Mouse (Mus musculus) ES-E14 (cell line): ENCODE data around the gene Mpdu1. TPM values are rescaled to one million over a fixed set of nuclear protein-coding genes. Genes with fewer than 3 reads are reported as not detected.
"Not testable (repeated sequence)": the region's sequence is repeated elsewhere in the genome, so short reads cannot be mapped to it uniquely, and the experiment has no call there.

Experiments used
- DNase-seq: peaks from one replicate; pipeline ENCODE4 v3.0.0-alpha.2; 2013; ENCODE audit warnings: low read depth, low spot score
- H3K27ac ChIP-seq: 2 replicates; pipeline ENCODE4 v1.5.1; 2012; ENCODE audit warnings: low read depth, mild to moderate bottlenecking, low read length, moderate library complexity, mixed read lengths; ENCODE audit not compliant: poor library complexity, insufficient read depth, severe bottlenecking
- H3K36me3 ChIP-seq: 2 replicates; pipeline ENCODE4 v1.6.1; 2012; ENCODE audit warnings: mild to moderate bottlenecking, low read length, moderate library complexity, mixed read lengths; ENCODE audit not compliant: control insufficient read depth, poor library complexity, insufficient read depth, severe bottlenecking
- H3K4me1 ChIP-seq, 2 experiments: fragments of 150-350 bp in 1 of 2; sonication (generic) in 1 of 2; 2 replicates each; pipeline ENCODE4 v1.6.1; 2012; ENCODE audit warnings: low read length in 2 of 2, mild to moderate bottlenecking in 1 of 2, mixed read lengths in 1 of 2; ENCODE audit not compliant: control insufficient read depth in 2 of 2, insufficient read depth in 2 of 2, poor library complexity in 1 of 2
- H3K4me3 ChIP-seq, 2 experiments: fragments of 150-350 bp in 1 of 2; sonication (generic) in 1 of 2; 2 replicates each; pipeline ENCODE4 v1.5.1; 2012; ENCODE audit warnings: low read length in 2 of 2, low read depth in 1 of 2, mild to moderate bottlenecking in 1 of 2, mixed read lengths in 1 of 2; ENCODE audit not compliant: insufficient read depth in 1 of 2, poor library complexity in 1 of 2, severe bottlenecking in 1 of 2
- H3K9ac ChIP-seq: 2 replicates; pipeline ENCODE4 v1.6.1; 2012; ENCODE audit warnings: low read depth, mild to moderate bottlenecking, low read length, mixed read lengths; ENCODE audit not compliant: poor library complexity, insufficient read depth, severe bottlenecking
- H3K9me3 ChIP-seq: fragments of 150-350 bp; sonication (generic); 2 replicates; pipeline ENCODE4 v1.6.1; 2012; ENCODE audit warnings: low read depth, mild to moderate bottlenecking, low read length; ENCODE audit not compliant: control insufficient read depth, insufficient read depth
- CHD2 ChIP-seq: IDR thresholded peaks from 2 replicates; pipeline ENCODE4 v1.6.1; 2014; ENCODE audit warnings: mild to moderate bottlenecking, low read depth, low read length, inconsistent platforms
- HCFC1 ChIP-seq: IDR thresholded peaks from 2 replicates; pipeline ENCODE4 v1.6.1; 2012; ENCODE audit warnings: low read length, inconsistent platforms, borderline replicate concordance; ENCODE audit not compliant: insufficient read depth
- MAFK ChIP-seq: IDR thresholded peaks from 2 replicates; pipeline ENCODE4 v1.6.1; 2014; ENCODE audit warnings: mild to moderate bottlenecking, low read depth, low read length, inconsistent platforms; ENCODE audit not compliant: insufficient read depth
- ZC3H11A ChIP-seq: IDR thresholded peaks from 2 replicates; pipeline ENCODE4 v1.6.1; 2012; ENCODE audit warnings: low read depth, mild to moderate bottlenecking, inconsistent platforms, low read length, borderline replicate concordance
- ZNF384 ChIP-seq: IDR thresholded peaks from 2 replicates; pipeline ENCODE4 v1.6.1; 2012; ENCODE audit warnings: low read depth, low read length, inconsistent platforms
- in situ Hi-C, 2 experiments: fragments of 600-800 bp; cut with MboI; formaldehyde crosslinking; loops; one replicate each; pipeline ENCODE4 v1.15.1; 2025; ENCODE audit warnings: low sequenced_read_pairs in 2 of 2, inconsistent platforms in 1 of 2; ENCODE audit not compliant: unreplicated experiment in 2 of 2
- total RNA-seq: library from RNA; depleted of rRNA; stranded (reverse); fragments of 300-350 nt; gene quantifications from 2 replicates; pipeline ENCODE4 v1.2.3, GENCODE M21; 2012

Gene Mpdu1
- total RNA-seq, 1 experiment: 258 TPM

- Histone ChIP-seq H3K4me3 (peak within 1 kb of the TSS; percentile 85 to 96), H3K9me3 (no peaks in the 10 kb centered on the region), H3K4me1 (peaks cover 2 to 6% of the 10 kb centered on the region in 2 experiments; a peak in 2 of 4 replicates), H3K36me3 (peaks cover 3% of the 10 kb centered on the region; the same call in 1 of the 2 replicates), H3K27ac (peak within 1 kb of the TSS; percentile 89), H3K9ac (peak within 1 kb of the TSS; percentile 96)
- in situ Hi-C loops: no loop called here
- no peak for TF ChIP-seq CHD2
- no peak for TF ChIP-seq ZC3H11A
- no peak for TF ChIP-seq MAFK
- TF ChIP-seq ZNF384: peak; percentile 98
- peak; percentile 59; the same call in 1 of the 2 replicates for TF ChIP-seq HCFC1
- peak; percentile 100 for DNase-seq
These were observed 30.0 kb downstream of the Mpdu1 start, which contains the start of gene Fxr2 for GRCm38 (mm10) chr11:69632284-69633089. Gene Fxr2, plus strand, starts transcription at chr11:69632990.

DNA sequence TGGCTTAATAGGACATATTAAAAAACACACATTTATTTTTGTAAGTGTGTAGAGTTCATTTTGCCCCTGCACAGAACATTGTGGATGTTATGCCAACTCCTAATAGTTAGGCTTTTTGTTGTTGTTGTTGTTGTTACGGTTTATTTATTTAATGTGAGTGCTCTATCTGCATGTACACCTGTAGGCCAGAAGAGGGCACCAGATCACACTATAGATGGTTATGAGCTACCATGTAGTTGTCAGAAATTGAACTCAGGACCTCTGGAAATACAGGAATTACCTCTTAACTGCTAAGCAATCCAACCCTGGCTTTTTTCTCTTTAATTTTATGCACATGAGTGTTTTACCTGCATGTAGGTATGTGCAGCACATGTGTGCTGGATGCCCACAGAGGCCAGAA is 32.6 kb downstream of the Mpdu1 start:
- in situ Hi-C loops: no loop called here
- DNase-seq: no peak
- H3K4me1 ChIP-seq: peaks cover 0 to 3% of the 10 kb centered on the region in 2 experiments; a peak in 1 of 4 replicates
- TF ChIP-seq MAFK: no peak
- no peak for TF ChIP-seq ZC3H11A
- no peak for TF ChIP-seq CHD2
- no peak for TF ChIP-seq ZNF384
- TF ChIP-seq HCFC1: no peak
- no peak overlapping the region for H3K9ac ChIP-seq
- no peaks in the 10 kb centered on the region for H3K9me3 ChIP-seq
- H3K27ac ChIP-seq: no peak overlapping the region
- no peaks in the 10 kb centered on the region for H3K36me3 ChIP-seq
- H3K4me3 ChIP-seq: no peak overlapping the region

DNA sequence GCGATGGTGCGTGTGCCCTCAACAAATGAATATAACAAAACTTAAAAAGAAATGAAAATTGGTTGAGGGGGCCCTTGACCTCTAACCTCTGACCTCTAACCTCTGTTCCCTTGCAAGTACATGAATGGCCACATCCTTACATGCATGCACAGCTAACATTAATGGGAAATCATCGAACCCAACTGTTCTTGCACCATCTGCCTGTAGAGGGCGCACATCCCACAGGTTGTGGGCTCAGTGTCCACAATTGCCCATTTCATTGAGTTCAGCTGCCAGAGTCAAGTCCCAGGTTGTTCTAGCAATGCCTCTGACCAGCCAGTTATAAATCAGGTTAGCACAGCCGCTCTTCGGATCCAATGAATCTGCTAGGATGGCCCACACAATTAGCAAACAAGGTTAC is 34.2 kb downstream of the Mpdu1 start:
- Histone ChIP-seq H3K27ac (no peak overlapping the region), H3K4me1 (peaks cover under 1 to 2% of the 10 kb centered on the region in 2 experiments; a peak in 1 of 4 replicates), H3K4me3 (no peak overlapping the region), H3K9ac (no peak overlapping the region), H3K36me3 (no peaks in the 10 kb centered on the region), H3K9me3 (no peaks in the 10 kb centered on the region)
- 0 out of 2 replicates have a peak, but pooled peaks have one; percentile 3 for TF ChIP-seq ZC3H11A
- TF ChIP-seq HCFC1: no peak
- TF ChIP-seq CHD2: peak; percentile 76; the same call in 1 of the 2 replicates
- in situ Hi-C loops: no loop called here
- peak; percentile 83 for DNase-seq

- H3K27ac ChIP-seq, H3K4me1 ChIP-seq, H3K9me3 ChIP-seq, H3K4me3 ChIP-seq, H3K9ac ChIP-seq, H3K36me3 ChIP-seq, in situ Hi-C loops, DNase-seq: not testable (repeated sequence)
These were observed 38.1 kb downstream of the Mpdu1 start for GRCm38 (mm10) chr11:69624339-69624738.
